Mouse (Mus musculus) lung, adult 2 months (tissue): ENCODE measurements around the gene Eif3b. TPM values are rescaled to one million over a fixed set of nuclear protein-coding genes. Genes with fewer than 3 reads are reported as not detected.

ENCODE experiments used
- DNase-seq: peaks from one replicate; pipeline ENCODE4 v3.0.0; 2022
- H3K4me1 ChIP-seq: fragments of 200-500 bp; 2 replicates; pipeline ENCODE4 v1.6.1; 2011; ENCODE audit warnings: low read length; ENCODE audit not compliant: control insufficient read depth, insufficient read depth
- H3K4me3 ChIP-seq: fragments of 200-500 bp; replicated peaks from 2 replicates; pipeline ENCODE3; 2011; ENCODE audit warnings: low read depth, mild to moderate bottlenecking, control low read depth, low read length; ENCODE audit errors: extremely low read depth
- CTCF ChIP-seq: fragments of 200-500 bp; IDR thresholded peaks from 2 replicates; pipeline ENCODE4 v1.5.1; 2011; ENCODE audit warnings: mild to moderate bottlenecking, low read length, control low read depth; ENCODE audit not compliant: insufficient read depth
- POLR2A ChIP-seq: fragments of 200-500 bp; IDR thresholded peaks from 2 replicates; pipeline ENCODE4 v1.6.1; 2011; ENCODE audit warnings: low read depth, mild to moderate bottlenecking, control low read depth, low read length, borderline replicate concordance; ENCODE audit errors: extremely low read depth
- WGBS: fragments of 180-500 bp; shearing (Covaris S2); methylation state at CpG from one replicate; pipeline ENCODE4 v1.1.7; 2018; 5-methylcytosine and 5-hydroxymethylcytosine counted together
- polyA plus RNA-seq: library from polyadenylated mRNA; depleted of rRNA; stranded (reverse); fragments of >200 nt; gene quantifications from 2 replicates; pipeline ENCODE4 v1.2.3, GENCODE M21; 2012

Eif3b gene
- polyA plus RNA-seq, 1 experiment = 83.0 TPM

DNA sequence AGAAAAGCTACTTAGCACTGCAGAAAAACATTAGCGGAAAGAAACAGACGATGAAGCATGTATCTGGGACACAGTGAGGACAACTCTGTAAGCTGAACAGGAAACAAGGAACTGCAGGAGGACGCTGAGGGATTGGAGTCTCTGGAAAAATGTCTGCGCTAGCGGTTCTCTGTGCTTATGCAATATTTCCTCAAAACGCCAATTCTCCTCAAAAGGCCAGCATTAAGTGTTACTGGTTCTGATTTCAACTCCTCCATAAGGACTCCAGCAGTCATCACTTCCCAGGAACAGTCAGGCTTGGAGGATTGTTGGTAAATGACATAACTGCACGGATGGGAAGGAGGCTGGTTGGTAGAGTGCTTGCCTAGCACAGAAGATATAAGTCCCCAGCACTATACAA, 38.0 kb upstream of the Eif3b start:
- no peak for TF ChIP-seq CTCF
- TF ChIP-seq POLR2A = no peak
- Histone ChIP-seq H3K4me1 (peaks cover 14% of the 10 kb centered on the region; the same call in 1 of the 2 replicates), H3K4me3 (no peak overlapping the region)
- 66% methylated on average over 7 of the region's 7 CpGs for WGBS
- no peak for DNase-seq

GRCm38 (mm10) chr5:140382688-140383087, 36.4 kb upstream of the Eif3b start:
- DNase-seq = no peak
- H3K4me1 ChIP-seq = peaks cover 14% of the 10 kb centered on the region; the same call in 1 of the 2 replicates

GRCm38 (mm10) chr5:140383559-140383958, 35.6 kb upstream of the Eif3b start:
- H3K4me1 ChIP-seq = peaks cover 16% of the 10 kb centered on the region; the same call in 1 of the 2 replicates
- H3K4me3 ChIP-seq = no peak overlapping the region
- peak; percentile 24 for DNase-seq
- 37% methylated on average over 7 of the region's 7 CpGs for WGBS
- no peak for TF ChIP-seq POLR2A
- no peak for TF ChIP-seq CTCF

More at GRCm38 (mm10) chr5:140382688-140383087, 36.4 kb upstream of the Eif3b start:
- no peak overlapping the region for H3K4me3 ChIP-seq
- no peak for TF ChIP-seq POLR2A
- TF ChIP-seq CTCF = no peak
- WGBS = 88% methylated on average over 6 of the region's 6 CpGs

- H3K4me1 ChIP-seq = peaks cover 13% of the 10 kb centered on the region
- DNase-seq = no peak
- H3K4me3 ChIP-seq = no peak overlapping the region
- WGBS = 77% methylated on average over 1 of the region's 1 CpGs
- no peak for TF ChIP-seq POLR2A
- no peak for TF ChIP-seq CTCF
Measured at GRCm38 (mm10) chr5:140384462-140384861, 34.7 kb upstream of the Eif3b start.

DNA sequence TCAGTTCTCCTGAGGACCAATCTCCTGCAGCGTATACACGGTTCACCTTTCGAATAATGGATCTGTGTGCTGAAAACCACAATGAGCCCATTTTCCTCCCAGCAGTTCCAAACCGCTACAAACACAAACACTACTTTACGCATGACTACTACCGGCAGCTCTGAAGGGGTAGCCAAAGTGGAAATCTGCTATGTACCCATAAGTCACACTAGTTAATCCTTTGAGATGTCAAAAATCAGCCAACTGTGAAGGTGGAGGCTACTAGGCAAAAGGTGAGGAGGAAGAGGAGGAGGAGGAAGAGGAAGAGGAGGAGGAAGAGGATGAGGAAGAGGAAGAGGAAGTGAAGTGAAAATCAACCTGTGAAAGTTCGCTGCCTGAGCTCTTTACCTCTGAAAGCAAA, 31.9 kb upstream of the Eif3b start:
- 84% methylated on average over 7 of the region's 7 CpGs for WGBS
- peaks cover 7% of the 10 kb centered on the region for H3K4me1 ChIP-seq
- no peak for TF ChIP-seq CTCF
- no peak for TF ChIP-seq POLR2A
- no peak overlapping the region for H3K4me3 ChIP-seq
- no peak for DNase-seq

DNA sequence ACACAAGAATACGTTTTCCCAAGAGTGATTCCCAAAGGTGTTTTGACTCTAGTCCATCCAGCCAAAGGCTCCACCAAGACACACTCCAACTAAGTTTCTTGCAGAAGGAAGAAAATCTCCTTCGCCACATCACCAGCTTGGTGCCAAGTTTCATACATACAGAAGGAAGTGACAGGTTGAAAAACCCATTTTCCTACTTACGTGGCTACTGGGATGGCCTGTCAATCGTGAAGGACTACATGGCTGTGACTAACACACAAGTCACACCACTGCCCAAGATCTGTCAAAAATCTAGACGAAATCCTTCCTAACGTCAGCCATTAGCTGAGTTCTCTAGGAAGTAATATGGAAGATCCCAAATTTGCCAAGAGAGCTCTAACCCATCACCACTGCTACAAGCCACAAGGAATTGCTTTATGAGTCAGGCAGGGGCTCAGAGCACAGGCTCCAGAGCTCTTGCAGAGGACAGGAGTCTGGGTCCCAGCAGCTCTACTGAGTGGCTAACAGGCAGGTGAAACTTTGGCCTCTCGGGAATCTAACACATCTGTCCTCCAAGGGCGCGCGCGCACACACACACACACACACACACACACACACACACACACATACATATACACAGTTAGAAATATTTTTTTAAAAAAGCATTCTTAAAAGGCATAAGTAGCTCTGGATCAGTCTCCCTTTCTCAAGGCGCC, 31.2 kb upstream of the Eif3b start:
- Histone ChIP-seq H3K4me3 (no peak overlapping the region), H3K4me1 (peaks cover 7% of the 10 kb centered on the region)
- 68% methylated on average over 12 of the region's 12 CpGs for WGBS
- no peak for DNase-seq
- no peak for TF ChIP-seq CTCF
- no peak for TF ChIP-seq POLR2A

GRCm38 (mm10) chr5:140388588-140389576, 30.2 kb upstream of the Eif3b start, which contains the start of gene Snx8:
Gene Snx8 (minus strand): TSS chr5:140389262.
- WGBS = 1% methylated on average over 63 of the region's 63 CpGs
- peaks cover 5% of the 10 kb centered on the region for H3K4me1 ChIP-seq

GRCm38 (mm10) chr5:140389647-140390046, 29.5 kb upstream of the Eif3b start:
- DNase-seq = no peak
- peak overlapping the region; percentile 66 for H3K4me3 ChIP-seq
- WGBS = 46% methylated on average over 3 of the region's 3 CpGs
- peaks cover 5% of the 10 kb centered on the region for H3K4me1 ChIP-seq
- no peak for TF ChIP-seq CTCF
- TF ChIP-seq POLR2A = no peak

More at GRCm38 (mm10) chr5:140388588-140389576, 30.2 kb upstream of the Eif3b start, which contains the start of gene Snx8:
- TF ChIP-seq POLR2A = peak; percentile 82; the same call in 1 of the 2 replicates
- TF ChIP-seq CTCF = no peak
- DNase-seq = peak; percentile 98
- H3K4me3 ChIP-seq = peak within 1 kb of the TSS; percentile 89

DNA sequence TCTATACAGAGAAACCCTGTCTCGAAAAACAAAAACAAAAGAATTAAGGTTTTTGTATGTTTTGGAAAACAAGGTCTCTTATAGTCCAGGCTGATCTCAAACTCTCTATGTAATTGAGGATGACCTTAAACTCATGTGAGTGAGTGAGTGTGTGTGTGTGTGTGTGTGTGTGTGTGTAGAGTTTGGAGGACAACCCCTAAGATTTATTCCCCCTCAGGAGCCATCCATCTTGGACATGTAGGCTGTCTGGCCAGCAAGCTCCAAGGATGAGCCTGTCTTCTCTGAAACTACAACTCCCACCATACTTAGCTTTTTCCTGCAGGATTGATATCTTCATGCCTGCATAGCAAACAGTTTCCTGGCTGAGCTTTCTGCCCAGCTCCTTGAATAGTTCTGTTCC, 27.7 kb upstream of the Eif3b start:
- DNase-seq = no peak
- no peak overlapping the region for H3K4me3 ChIP-seq
- WGBS = 71% methylated on average over 1 of the region's 1 CpGs
- TF ChIP-seq POLR2A (no peak), CTCF (no peak)
- peaks cover 5% of the 10 kb centered on the region for H3K4me1 ChIP-seq

DNA sequence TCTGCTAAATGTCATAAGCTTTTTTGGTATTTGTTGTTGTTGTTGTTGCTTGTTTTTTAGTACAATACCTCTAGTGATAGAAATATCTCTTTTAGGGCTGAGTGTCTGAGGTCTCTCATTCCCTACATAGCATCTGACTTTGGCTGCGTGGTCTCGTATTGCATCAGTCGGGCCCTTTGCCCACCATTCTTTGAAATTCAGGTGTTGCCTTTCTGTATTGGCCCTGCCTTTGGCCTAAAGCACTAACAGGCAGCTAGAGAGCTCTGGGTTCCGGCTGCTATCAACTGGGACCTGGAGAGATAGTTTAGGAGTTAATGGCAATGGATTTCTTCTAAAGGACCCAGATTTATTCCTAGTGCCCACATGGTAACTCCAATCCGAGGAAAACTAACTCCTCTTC, 27.1 kb upstream of the Eif3b start:
- DNase-seq = no peak
- peaks cover 5% of the 10 kb centered on the region for H3K4me1 ChIP-seq
- WGBS = 88% methylated on average over 5 of the region's 5 CpGs
- TF ChIP-seq CTCF (no peak), POLR2A (no peak)
- no peak overlapping the region for H3K4me3 ChIP-seq
